Mouse (Mus musculus): ENCODE results near the gene Fcgr1.
"Not testable (repeated sequence)": the region's sequence is repeated elsewhere in the genome, so short reads cannot be mapped to it uniquely, and the experiment has no call there.

GRCm38 (mm10) chr3:96245003-96245886 is 48.5 kb downstream of the Fcgr1 start, which contains the start of gene Hist2h2aa1:
- not testable (repeated sequence) for TF ChIP-seq CTCF (IDR thresholded peaks at IDR 0.05; ENCODE audit: low read depth, low read length)
- TF ChIP-seq POLR2A (IDR thresholded peaks at IDR 0.05; ENCODE audit: extremely low read depth, insufficient read depth, low read length), result 0 out of 2 replicates have a peak, but pooled peaks have one; percentile 9
